Mouse (Mus musculus) spleen, adult 2 months (tissue): ENCODE measurements around the gene Psmd11. TPM values are rescaled to one million over a fixed set of nuclear protein-coding genes. Genes with fewer than 3 reads are reported as not detected.

Source experiments
- DNase-seq, 2 experiments: peaks; one replicate each; pipeline versions ENCODE4 v3.0.0 to v3.0.0-alpha.2; 2012 to 2021; ENCODE audit warnings: low spot score in 2 of 2, low read depth in 1 of 2
- H3K27ac ChIP-seq: fragments of 200-500 bp; 2 replicates; pipeline ENCODE4 v1.5.1; 2012; ENCODE audit warnings: low read length, inconsistent platforms; ENCODE audit not compliant: insufficient read depth
- H3K27me3 ChIP-seq: fragments of 200-500 bp; 2 replicates; pipeline ENCODE4 v1.6.1; 2012; ENCODE audit warnings: mild to moderate bottlenecking, moderate library complexity, low read length, inconsistent platforms; ENCODE audit not compliant: control insufficient read depth, insufficient read depth
- H3K36me3 ChIP-seq: fragments of 200-500 bp; 2 replicates; pipeline ENCODE4 v1.6.1; 2012; ENCODE audit warnings: mild to moderate bottlenecking, low read length, inconsistent platforms; ENCODE audit not compliant: control insufficient read depth, insufficient read depth
- H3K4me1 ChIP-seq: fragments of 200-500 bp; 2 replicates; pipeline ENCODE4 v1.6.1; 2011; ENCODE audit warnings: inconsistent platforms; ENCODE audit not compliant: control insufficient read depth, insufficient read depth, insufficient read length
- H3K4me3 ChIP-seq: fragments of 200-500 bp; 2 replicates; pipeline ENCODE4 v1.5.1; 2011; ENCODE audit warnings: mild to moderate bottlenecking, inconsistent platforms; ENCODE audit not compliant: insufficient read depth, insufficient read length; ENCODE audit errors: extremely low read depth
- CTCF ChIP-seq: fragments of 200-500 bp; IDR thresholded peaks from 2 replicates; pipeline ENCODE4 v1.5.1; 2011; ENCODE audit warnings: mild to moderate bottlenecking, inconsistent platforms; ENCODE audit not compliant: insufficient read depth, insufficient read length, insufficient replicate concordance; ENCODE audit errors: extremely low read depth
- POLR2A ChIP-seq: fragments of 200-500 bp; IDR thresholded peaks from 2 replicates; pipeline ENCODE4 v1.6.1; 2011; ENCODE audit warnings: low read depth, low read length, inconsistent platforms
- WGBS: fragments of 180-500 bp; shearing (Covaris S2); methylation state at CpG from one replicate; pipeline ENCODE4 v1.1.7; 2018; 5-methylcytosine and 5-hydroxymethylcytosine counted together
- polyA plus RNA-seq: library from polyadenylated mRNA; depleted of rRNA; stranded (reverse); fragments of >200 nt; gene quantifications from 2 replicates; pipeline ENCODE4 v1.2.3, GENCODE M21; 2012

The Psmd11 gene
- polyA plus RNA-seq, 1 experiment = 21.3 TPM

DNA sequence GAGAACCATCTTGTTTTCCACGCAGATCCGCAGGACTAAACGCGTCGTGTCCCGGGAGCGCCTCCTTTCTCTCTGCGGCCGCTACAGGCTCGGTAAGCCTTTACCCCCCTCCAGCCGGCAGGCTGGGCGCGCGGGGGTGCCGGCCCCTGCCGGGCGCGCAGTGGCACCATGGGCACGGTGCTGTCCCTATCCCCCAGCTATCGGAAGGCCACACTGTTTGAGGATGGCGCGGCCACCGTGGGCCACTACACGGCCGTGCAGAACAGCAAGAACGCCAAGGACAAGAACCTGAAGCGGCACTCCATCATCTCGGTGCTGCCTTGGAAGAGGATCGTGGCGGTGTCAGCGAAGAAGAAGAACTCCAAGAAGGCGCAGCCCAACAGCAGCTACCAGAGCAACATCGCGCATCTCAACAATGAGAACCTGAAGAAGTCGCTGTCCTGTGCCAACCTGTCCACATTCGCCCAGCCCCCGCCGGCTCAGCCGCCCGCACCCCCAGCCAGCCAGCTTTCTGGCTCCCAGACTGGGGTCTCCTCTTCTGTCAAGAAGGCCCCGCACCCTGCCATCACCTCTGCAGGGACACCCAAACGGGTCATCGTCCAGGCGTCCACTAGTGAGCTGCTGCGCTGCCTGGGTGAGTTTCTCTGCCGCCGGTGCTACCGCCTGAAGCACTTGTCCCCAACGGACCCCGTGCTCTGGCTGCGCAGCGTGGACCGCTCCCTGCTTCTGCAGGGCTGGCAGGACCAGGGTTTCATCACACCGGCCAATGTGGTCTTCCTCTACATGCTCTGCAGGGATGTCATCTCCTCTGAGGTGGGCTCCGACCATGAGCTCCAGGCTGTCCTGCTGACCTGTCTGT is 49.2 kb downstream of the Psmd11 start:
- peaks cover 10% of the 10 kb centered on the region for H3K4me1 ChIP-seq
- WGBS = 26% methylated on average over 55 of the region's 55 CpGs
- peaks cover 3% of the 10 kb centered on the region; the same call in 1 of the 2 replicates for H3K36me3 ChIP-seq
- peak in 1 of 2 experiments; percentile 30 for DNase-seq
- TF ChIP-seq POLR2A (no peak), CTCF (no peak)
- peak overlapping the region; percentile 42; the same call in 1 of the 2 replicates for H3K27ac ChIP-seq
- H3K27me3 ChIP-seq = no peaks in the 10 kb centered on the region
- peak overlapping the region; percentile 85 for H3K4me3 ChIP-seq

DNA sequence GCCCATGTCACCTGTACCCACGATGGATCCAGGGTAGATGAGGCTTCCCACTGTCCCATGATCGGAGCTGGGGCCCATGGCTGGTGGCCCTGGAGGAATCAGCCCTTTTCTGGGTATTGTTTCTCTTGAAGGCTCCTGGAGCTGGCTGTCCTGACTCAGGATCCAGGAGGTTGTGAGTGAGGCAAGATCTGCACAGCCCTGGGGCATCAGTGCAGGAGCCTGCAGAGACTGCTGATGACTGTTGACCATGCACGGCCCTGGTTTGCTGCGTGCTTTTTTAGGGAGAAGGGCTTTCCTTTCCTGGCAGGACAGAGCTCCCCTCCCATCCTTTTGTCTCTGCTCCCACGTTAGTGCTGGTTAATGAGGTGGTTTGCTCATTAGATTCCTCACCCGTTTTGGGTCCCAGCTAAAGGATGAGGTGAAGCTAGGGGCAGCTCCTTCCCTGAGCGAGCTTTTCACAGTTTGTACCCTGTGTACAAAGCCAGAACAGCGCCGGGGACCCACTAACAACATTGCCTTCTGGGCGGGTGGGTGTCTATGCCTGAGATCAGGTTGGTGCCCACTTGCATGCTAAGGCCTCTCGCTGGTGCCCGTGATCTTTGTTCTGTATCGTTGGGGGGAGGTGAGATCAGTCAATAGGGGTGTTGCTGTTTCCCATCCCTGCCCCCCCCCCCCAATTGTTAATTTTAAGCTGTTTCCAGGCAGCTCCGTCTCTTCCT is 50.4 kb downstream of the Psmd11 start:
- 94% methylated on average over 14 of the region's 14 CpGs for WGBS
- Histone ChIP-seq H3K27ac (no peak overlapping the region), H3K4me3 (no peak overlapping the region), H3K36me3 (no peaks in the 10 kb centered on the region), H3K4me1 (peaks cover 10% of the 10 kb centered on the region), H3K27me3 (no peaks in the 10 kb centered on the region)
- TF ChIP-seq POLR2A = no peak
- no peak for TF ChIP-seq CTCF
- no peak for DNase-seq

DNA sequence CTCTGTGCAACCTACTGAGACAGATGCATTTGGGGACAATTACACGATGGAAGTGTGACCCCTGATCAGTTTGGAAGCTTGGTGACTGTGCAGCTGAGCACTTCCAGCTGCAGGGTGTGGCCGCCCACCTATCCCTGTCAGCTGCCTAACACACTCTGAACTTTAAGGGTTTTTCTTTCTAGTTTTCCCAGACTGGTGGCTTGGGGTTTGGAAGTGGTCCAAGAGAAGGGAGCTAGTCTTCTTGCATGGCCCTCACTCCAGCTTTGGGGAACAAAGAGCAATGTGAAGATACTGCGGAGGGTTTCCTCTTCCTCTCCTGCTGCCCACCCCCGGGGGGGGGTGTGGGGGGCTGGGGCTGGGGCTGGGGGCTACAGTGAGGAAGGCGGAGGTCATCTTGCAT is 51.0 kb downstream of the Psmd11 start:
- WGBS = 54% methylated on average over 5 of the region's 5 CpGs
- no peak overlapping the region for H3K4me3 ChIP-seq
- no peaks in the 10 kb centered on the region for H3K36me3 ChIP-seq
- H3K27ac ChIP-seq = no peak overlapping the region
- H3K4me1 ChIP-seq = peaks cover 10% of the 10 kb centered on the region
- H3K27me3 ChIP-seq = no peaks in the 10 kb centered on the region
- DNase-seq = no peak
- TF ChIP-seq CTCF (no peak), POLR2A (no peak)

DNA sequence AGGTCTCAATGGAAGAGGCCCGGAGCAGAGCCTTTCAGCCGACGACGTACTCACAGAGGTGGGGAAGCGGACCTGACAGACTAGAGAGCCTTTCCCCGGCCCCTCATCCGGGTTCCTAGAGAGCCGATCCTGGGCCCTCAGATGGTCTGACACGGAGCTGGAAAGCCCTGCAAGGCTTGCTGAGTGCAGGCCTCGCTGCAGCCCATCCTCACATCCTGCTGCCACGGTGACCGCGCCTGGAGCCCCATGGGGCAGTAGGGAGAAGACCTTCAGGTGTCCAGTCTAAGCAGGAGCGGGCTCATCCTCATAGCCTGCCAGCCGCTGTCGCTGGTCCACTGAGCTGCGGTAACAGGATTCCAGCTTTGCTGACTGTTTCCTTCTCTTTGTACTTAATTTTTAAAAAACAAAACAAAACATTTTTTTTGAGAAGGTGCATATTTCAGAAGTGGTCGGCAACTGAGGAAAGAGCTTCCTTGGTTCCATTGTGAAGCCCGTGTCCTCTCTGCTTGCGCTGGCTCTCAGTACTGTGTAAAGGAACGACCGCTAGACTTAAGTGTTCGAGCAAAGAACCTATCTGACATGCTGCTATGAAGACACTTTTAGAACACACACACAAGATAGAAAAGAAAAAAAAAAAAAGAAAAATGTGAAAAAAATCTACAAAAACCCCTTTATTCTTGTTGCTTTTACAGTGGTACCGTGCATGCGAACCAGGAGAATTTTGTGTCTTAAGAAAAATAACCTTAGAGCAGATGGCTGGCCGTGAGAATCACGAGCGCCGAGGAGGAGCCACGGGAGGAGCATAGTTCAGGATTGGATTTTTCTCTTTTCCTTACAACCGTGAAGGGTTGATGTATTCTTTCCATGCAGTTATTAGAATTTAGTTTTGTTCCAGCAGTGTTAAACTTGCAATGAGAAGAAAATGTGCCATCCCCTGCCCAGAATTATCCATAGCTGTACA is 51.8 kb downstream of the Psmd11 start:
- TF ChIP-seq POLR2A (no peak), CTCF (no peak)
- no peak for DNase-seq
- H3K27me3 ChIP-seq = no peaks in the 10 kb centered on the region
- no peaks in the 10 kb centered on the region for H3K36me3 ChIP-seq
- H3K27ac ChIP-seq = no peak overlapping the region
- H3K4me1 ChIP-seq = peaks cover 10% of the 10 kb centered on the region
- no peak overlapping the region for H3K4me3 ChIP-seq
- WGBS = 95% methylated on average over 31 of the region's 31 CpGs

DNA sequence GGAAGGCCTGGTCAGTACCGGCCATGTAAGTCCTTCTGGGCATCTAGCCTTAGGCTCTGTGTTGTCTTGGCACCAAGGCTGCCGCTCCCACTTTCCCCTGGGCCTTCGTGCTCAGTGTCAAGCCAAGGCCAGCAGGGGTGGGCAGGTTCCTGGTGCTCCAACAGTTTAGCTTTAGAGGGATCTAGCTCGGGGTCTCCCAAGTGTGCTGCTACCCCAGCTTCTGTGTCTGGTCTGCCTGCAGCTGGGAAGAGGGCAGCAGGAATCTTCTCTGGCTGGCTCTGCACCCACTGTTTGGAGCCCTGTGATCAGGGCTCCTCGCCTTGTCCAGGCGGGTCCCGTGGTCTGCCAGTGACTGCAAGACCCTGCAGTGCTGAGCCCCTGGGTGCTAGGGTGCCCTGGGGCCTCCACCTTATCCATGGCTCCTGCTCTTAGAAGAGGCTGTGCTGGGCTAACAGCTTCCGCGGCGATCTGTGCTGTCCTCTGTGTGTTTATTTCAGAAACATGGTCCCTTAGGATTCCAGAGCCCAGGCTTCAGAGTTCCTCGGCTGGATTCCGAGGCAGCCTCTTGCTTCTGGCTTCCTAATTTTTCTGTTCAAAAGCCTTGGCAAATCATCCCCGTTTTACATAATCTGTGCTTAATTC is 53.1 kb downstream of the Psmd11 start:
- H3K27ac ChIP-seq = no peak overlapping the region
- no peaks in the 10 kb centered on the region for H3K36me3 ChIP-seq
- H3K4me1 ChIP-seq = peaks cover 10% of the 10 kb centered on the region
- no peak overlapping the region for H3K4me3 ChIP-seq
- no peaks in the 10 kb centered on the region for H3K27me3 ChIP-seq
- TF ChIP-seq CTCF = no peak
- no peak for TF ChIP-seq POLR2A
- 96% methylated on average over 13 of the region's 13 CpGs for WGBS
- no peak for DNase-seq

DNA sequence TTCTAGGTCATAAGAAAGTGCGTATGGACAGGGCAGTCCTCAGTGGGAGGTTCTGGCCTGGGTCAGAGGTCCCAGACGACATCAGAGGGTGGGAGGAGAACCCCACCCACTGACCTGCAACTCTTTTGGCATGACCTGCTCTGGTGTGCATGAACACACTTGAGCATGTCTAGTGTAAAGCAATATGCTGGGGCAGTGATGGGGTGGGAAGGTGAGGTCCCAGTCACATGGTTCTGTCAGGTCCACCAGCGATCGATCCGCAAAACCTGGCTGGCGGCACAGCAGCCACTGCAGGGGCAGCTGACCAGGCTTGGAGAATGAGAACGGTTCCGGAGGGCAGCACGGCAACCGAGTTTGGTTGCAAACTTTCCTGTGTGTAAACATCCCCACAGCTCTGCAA is 53.9 kb downstream of the Psmd11 start:
- Histone ChIP-seq H3K36me3 (no peaks in the 10 kb centered on the region), H3K27me3 (no peaks in the 10 kb centered on the region), H3K4me3 (no peak overlapping the region)

More for the DNA sequence above, 53.9 kb downstream of the Psmd11 start:
- no peak for DNase-seq
- H3K4me1 ChIP-seq = peaks cover 9% of the 10 kb centered on the region
- 94% methylated on average over 10 of the region's 10 CpGs for WGBS
- no peak overlapping the region for H3K27ac ChIP-seq
- TF ChIP-seq CTCF (no peak), POLR2A (no peak)
